Mouse (Mus musculus) CD4-positive, CD25-positive, alpha-beta regulatory T cell, adult 2 months (primary cell): ENCODE results near the gene Fmo1.

ENCODE experiments used
- DNase-seq: peaks from one replicate; pipeline ENCODE4 v3.0.0-alpha.2; 2012; ENCODE audit warnings: low read depth, low spot score

The Fmo1 gene

GRCm38 (mm10) chr1:162866280-162866681 is at the start of gene Fmo1:
Gene Fmo1 (minus strand): TSS chr1:162866610.
- no peak for DNase-seq

DNA sequence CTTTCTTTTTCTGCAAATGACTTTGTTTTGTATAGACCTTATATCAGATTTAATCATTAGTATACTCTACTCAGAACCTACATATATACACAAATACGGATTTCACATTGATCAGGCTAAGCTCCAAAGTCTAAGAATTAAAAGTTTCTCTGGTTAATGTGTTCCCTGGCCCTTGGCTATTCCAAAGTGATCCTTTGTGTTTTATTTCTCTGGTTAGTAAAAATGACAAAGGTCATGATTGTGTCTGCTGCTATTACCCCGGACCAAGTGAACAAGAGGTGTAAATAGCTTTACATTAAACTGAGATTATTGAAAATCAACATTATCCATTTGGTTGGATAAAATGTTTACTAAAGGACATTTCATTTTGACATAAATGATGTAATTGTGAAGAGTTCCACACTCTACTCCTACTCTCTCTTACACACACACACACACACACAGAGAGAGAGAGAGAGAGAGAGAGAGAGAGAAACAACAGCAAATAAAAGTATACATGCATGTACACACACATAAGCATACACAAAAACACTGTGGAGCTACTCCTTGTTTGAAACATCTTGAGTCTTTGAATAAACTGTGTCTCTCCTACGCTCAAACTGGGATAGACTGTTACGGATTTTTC is 48.6 kb upstream of the Fmo1 start:
- no peak for DNase-seq

- no peak for DNase-seq
Observed at GRCm38 (mm10) chr1:162912085-162912484, 45.7 kb upstream of the Fmo1 start.

DNA sequence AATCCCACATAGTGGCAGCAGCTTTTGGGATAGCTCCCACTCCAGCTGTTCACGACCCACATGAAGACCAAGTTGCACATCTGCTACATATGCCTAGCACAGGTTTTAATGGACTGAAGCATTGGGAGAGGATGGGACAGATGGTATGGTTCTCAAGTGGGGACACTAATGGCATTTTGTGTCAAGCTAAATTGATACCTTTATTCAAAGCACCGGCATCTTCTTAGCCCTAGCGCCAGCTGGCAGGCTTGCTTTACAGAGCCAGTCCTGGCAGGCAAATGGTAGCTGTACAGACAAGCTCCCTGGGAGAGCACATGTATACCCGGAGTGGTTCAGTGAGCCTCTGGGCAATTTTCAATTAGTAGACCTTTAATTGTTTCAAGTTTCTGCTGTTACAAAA is 35.5 kb upstream of the Fmo1 start:
- DNase-seq: no peak

DNA sequence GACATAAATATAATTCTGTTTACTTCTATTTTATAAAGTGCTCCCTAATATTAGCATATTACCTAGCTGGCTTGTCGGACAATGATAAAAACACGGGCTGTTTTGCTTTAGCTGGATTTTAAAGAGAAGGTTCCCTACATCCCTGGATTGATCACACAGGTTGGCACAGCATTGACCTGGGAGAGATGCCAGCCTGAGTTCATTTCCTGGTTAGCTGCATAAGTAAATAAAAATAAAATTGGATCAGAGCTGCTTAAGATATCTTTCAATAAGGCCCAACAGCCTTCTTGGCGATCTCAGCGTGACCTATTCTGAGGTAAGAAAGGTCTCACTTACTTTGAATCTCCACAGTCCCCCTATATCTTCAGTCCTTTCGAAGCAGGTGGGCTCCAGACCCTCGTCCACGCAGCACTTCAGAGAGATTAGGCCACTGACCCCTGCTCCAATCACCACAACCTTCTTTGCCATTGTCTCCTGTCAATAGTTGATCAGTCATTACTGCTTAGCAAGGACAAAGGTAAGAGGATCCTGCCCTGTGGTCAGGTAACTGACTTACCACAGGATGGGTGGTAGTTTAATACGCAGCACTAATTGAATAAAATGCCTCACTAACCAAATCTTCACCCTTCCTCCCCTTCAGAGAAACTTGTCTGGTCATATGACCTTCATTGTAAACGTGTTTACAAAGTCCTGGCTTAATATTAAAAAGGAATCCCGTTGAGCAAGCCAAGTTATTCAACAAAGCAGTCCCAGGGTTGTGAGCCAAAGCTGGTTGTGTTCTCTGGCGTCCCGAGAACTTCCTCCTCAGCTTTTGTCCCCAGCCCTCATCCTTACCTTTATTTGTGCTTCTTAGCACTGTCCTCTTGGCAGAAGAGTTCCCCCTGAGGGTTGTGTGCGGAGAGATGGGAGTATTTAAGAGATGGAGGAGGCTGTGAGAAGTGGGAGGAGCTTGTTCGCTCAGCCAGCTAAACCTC is 31.7 kb upstream of the Fmo1 start, which contains the start of gene Fmo2:
Gene Fmo2 (minus strand): TSS at position 889 of the 974 bp plus-strand sequence.
- no peak for DNase-seq

DNA sequence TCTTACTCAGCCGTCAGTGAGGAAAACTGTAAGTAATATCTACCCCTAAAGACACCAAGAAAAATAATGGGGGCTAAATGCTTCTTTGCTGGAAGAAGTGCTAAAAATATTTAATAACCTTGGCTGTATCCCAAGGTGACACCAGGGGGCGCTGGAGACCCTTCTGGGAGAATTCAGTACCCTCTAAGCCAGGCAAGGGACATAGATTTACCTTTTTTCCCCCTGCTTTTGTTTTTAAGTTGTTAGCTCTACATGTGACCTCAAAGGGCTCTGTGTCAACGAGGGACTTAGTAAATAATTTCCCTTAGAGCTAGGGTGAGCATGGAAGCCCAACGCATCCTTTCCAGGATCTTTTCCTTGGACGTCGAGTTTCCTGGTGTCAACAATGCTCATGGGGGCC is 29.5 kb upstream of the Fmo1 start:
- DNase-seq: peak; percentile 49

GRCm38 (mm10) chr1:162893014-162893413 is 26.6 kb upstream of the Fmo1 start:
- no peak for DNase-seq

DNA sequence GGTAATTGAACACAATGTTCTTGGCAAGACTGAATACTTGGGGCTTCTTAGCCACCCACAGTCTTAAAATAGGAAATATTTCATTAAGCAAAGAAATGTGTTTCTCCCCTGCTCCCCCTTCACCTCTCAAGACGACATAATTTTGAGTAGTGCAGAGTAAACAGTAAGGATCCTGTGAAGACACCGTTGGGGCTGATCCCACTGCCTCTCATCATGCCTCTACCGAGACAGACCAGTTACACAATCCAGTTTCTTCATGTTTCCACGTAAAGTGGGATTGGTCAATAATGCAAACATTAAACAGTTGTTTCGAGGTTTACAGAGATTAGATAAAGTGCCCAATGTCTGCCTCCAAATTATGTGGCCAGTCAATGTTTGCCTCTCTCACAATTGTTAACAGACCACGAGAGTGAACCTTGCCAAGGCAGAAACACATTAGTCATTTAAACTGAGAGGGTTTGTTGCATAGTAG is 25.6 kb upstream of the Fmo1 start:
- no peak for DNase-seq

DNA sequence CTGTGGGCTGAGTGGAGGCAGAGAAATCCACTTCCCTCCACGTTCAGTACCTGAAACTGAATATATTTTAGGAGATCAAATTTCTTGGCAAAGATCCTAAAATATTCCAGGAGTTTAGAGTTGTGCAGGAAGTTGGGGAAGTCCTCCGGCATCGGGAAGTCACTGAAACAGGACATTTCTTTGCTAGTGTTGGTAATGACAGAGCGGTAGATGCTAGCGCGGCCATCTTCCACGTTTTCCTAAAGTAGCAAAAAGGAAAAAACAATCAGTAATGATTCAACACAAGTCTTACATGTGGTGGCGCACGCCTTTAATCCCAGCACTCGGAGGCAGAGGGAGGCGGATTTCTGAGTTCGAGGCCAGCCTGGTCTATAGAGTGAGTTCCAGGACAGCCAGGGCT is 22.2 kb upstream of the Fmo1 start:
- no peak for DNase-seq

- no peak for DNase-seq
Observed at GRCm38 (mm10) chr1:162887644-162888043, 21.2 kb upstream of the Fmo1 start.

- DNase-seq: no peak
Observed at GRCm38 (mm10) chr1:162886138-162886816, 19.9 kb upstream of the Fmo1 start.

GRCm38 (mm10) chr1:162882681-162883080 is 16.3 kb upstream of the Fmo1 start:
- no peak for DNase-seq

DNA sequence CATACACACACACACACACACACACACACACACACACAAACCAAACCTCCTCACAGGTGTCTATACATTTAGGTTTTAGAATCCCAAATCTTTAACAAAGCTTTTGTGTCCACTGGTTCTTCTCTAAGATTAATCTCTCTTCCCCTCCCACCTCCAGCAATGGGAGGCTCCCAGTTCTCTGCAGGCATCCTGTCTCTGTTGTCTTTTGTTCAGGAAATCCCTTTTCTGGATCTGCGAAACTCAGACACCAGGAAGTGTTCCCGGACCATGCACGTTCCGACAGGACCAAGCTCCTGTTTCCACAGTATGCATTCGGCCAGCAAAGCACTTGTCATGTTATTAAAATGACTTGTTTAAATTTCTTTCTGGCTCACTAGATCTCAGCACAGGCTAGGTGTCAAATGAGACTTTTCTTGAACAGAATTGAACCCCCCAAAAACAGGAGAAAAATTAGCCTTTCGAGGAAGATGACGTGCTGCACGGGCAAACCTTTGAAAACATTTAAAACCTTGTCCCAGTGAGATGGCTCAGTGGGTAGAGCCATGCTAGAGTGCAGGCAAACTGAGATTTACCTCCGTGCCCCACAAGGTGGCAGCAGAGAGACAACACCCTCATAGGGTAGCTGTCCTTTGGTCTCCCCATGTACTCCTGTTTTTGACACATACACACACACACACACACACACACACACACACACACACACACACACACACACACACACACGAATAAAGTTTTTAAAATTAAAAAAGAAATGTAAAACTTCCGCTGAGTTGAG is 13.4 kb upstream of the Fmo1 start:
- peak; percentile 65 for DNase-seq

GRCm38 (mm10) chr1:162875091-162875490 is 8.7 kb upstream of the Fmo1 start:
- no peak for DNase-seq

DNA sequence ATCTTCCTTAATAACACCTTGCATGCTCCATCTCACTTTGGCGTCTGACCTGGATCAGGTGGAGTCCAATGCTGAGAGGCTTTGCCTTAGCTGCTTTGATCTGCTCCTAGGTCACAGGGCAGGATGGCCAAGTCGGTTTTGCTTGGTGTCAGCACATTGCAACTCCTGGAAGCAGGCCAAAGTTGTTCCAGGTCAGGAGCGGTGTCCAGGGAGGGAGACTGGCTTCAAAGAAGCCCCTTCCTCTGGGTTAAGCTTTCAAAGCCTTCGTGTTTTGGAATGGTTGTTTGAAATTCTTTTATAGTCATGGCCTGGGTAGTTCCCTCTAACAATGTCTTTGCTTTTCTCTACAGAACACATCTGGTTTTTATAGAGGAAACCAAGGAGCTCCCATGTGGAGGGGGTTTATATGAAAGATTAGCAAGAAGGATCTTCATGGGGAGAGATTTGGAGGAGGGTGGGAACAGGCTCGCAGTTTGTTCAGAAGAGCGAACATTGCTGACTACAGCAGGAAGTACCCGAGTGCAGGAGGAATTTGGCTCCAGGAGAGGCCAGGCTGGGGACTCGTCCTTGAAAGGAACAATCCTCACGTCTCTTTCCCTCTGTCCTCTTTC is 5.4 kb upstream of the Fmo1 start:
- no peak for DNase-seq

DNA sequence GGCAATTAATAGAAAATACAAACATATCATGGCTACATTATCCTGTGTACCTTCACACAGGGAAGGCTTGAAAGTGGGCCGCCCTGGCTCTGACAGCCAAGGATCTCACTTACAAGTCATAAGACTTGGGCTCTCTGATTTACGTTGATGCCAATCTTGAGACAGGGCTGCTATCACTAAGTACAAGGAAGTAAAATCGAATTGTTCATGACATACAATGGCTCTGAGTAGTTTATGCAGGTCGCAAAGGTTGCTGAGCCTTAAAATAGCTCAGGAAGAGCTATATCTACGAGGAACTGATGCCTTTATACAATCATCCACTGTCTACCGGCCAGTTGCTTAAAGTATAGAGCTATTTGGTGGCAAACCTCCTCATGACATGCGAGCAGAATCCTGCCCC is 4.6 kb upstream of the Fmo1 start:
- DNase-seq: no peak

- no peak for DNase-seq
Observed at GRCm38 (mm10) chr1:162867396-162867795, 986 bp upstream of the Fmo1 start.

GRCm38 (mm10) chr1:162865493-162865830 is 948 bp downstream of the Fmo1 start:
- no peak for DNase-seq

DNA sequence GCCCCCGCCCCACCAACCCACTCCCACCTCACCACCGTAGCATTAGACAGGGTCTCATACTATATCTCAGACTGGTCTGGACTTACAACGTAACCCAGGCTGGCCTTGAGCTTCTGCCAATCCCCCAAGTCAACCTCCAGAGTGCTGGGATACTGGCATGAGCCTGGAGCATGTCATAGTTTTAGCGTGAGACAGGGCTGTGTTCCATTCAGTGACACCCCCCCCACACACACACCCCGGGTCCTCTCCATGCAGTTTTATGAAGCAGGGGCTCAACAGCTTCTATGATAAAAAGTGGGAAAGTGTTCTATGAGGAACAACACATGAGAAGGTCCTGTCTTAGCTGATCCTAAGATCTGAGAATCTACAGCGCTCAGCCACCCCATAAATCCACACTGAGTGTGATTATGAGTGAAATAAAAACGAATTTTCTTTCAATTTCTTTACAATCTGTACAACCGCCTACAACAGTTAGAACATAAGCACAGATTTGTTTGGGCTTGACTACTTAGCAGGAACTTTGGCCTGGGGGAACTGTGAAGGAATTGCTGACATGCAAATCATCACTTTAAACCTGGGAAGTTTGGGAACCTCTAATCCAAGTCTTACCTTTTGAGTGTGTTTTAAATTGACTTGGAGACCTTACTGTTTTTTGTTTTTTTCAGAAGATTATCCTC is 1.5 kb downstream of the Fmo1 start:
- DNase-seq: no peak

DNA sequence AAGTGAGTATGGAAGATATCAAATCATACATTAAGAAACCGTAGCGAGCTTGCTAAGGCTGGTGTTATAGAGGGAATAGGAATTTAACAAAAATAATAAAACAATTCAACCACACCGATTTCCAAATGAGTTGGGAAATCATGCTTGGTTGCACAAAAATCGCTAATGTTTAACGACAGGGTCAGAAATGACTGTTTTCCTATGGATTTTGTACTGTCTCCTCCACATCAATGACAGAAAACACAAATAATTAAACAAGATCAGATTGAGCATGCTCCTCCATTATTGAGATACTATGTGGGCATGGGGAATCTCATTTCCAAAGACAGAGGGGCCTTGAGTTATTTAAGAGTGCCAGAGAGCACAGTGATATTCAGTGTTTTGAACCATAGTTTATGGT is 2.1 kb downstream of the Fmo1 start:
- DNase-seq: no peak

GRCm38 (mm10) chr1:162863579-162863978 is 2.8 kb downstream of the Fmo1 start:
- DNase-seq: no peak
